Mouse (Mus musculus) heart, embryonic 13.5 days (tissue): ENCODE measurements around the gene Megf6. TPM values are rescaled to one million over a fixed set of nuclear protein-coding genes. Genes with fewer than 3 reads are reported as not detected.

ENCODE experiments used
- ATAC-seq: fragments of 200-750 bp; cut with Nextera tagmentation; 2 replicates; pipeline ENCODE4 v1.8.0; 2017; ENCODE audit warnings: moderate TSS enrichment; ENCODE audit not compliant: insufficient number of reproducible peaks, low FRiP score, low TSS enrichment; ENCODE audit errors: extremely low read depth
- H3K27ac ChIP-seq: fragments of 300-500 bp; sonication (generic); replicated peaks from 2 replicates; pipeline ENCODE4 v1.5.1; 2015; ENCODE audit warnings: moderate library complexity, mild to moderate bottlenecking, inconsistent platforms
- H3K27me3 ChIP-seq: fragments of 300-500 bp; sonication (generic); replicated peaks from 2 replicates; pipeline ENCODE4 v1.6.1; 2015; ENCODE audit warnings: mild to moderate bottlenecking, inconsistent platforms
- H3K36me3 ChIP-seq: fragments of 300-500 bp; sonication (generic); 2 replicates; pipeline ENCODE4 v1.6.1; 2015; ENCODE audit warnings: mild to moderate bottlenecking, inconsistent platforms
- H3K4me1 ChIP-seq: fragments of 300-500 bp; sonication (generic); 2 replicates; pipeline ENCODE4 v1.6.1; 2015; ENCODE audit warnings: inconsistent platforms
- H3K4me2 ChIP-seq: fragments of 300-500 bp; sonication (generic); 2 replicates; pipeline ENCODE4 v1.6.1; 2015; ENCODE audit warnings: inconsistent platforms, mild to moderate bottlenecking, moderate library complexity
- H3K4me3 ChIP-seq: fragments of 300-500 bp; sonication (generic); 2 replicates; pipeline ENCODE4 v1.5.1; 2015; ENCODE audit warnings: moderate library complexity, mild to moderate bottlenecking, inconsistent platforms
- H3K9ac ChIP-seq: fragments of 300-500 bp; sonication (generic); 2 replicates; pipeline ENCODE4 v1.6.1; 2015; ENCODE audit warnings: inconsistent platforms, mild to moderate bottlenecking, moderate library complexity
- H3K9me3 ChIP-seq: fragments of 300-500 bp; sonication (generic); 2 replicates; pipeline ENCODE4 v1.6.1; 2016; ENCODE audit warnings: inconsistent platforms
- WGBS: fragments of 180-500 bp; shearing (Covaris S2); methylation state at CpG from one replicate; pipeline ENCODE4 v1.1.7; 2015; ENCODE audit warnings: mixed read lengths; 5-methylcytosine and 5-hydroxymethylcytosine counted together
- polyA plus RNA-seq: library from polyadenylated mRNA; unstranded; fragments of >200 nt; fragmentation: Nextera tagmentation; extraction: Ambion mirVana; gene quantifications from 2 replicates; pipeline ENCODE4 v1.2.1, GENCODE M21; 2015

Megf6 gene
- polyA plus RNA-seq, 1 experiment from 2014 or later = 28.4 TPM

DNA sequence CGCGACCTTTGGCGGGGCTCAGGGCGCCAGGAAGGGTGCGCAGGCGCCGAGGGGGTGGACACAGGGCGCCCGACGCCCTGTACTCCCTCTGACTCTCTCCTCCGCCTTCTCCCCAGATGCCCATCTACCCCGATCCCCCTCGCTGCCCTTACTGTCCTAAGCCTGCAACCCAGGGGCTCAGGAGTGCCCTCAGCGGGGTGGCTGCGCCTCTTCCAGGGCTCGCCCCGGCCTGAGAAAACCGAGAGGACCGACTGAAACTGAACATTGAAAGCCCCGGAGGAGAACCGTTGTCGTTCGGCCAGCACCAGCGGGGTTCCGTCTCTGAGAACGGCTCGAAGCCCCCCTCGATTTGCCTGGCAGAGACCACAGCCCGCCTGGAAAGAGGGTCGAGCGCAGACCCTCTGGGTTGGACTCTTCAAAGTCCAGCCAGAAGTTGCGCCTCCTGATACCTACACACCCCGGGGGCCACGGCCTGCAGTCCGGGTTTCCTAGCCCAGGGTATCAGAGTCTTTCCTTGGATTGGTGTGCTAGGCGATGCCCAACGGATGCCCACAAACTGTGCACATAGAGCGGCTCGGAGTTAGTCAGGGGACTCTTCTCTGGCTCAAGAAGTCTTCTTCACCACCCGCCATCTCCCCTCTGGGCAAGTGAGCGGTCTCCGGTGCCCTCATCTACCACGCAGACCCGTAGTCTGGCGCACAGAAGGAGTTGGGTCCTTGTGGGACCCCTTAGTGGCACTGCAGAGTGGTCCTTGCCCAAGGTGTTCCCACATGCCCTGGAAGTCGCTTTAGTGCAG lies 30.1 kb upstream of the Megf6 start:
- Histone ChIP-seq H3K27me3 (peaks cover 65% of the 10 kb centered on the region), H3K27ac (no peak overlapping the region), H3K4me3 (peak overlapping the region; percentile 94), H3K4me2 (peak overlapping the region; percentile 96), H3K4me1 (peaks cover 38% of the 10 kb centered on the region), H3K9me3 (no peaks in the 10 kb centered on the region), H3K36me3 (0 out of 2 replicates have a peak, but pooled peaks cover 3% of the 10 kb centered on the region), H3K9ac (peak overlapping the region; percentile 75)
- ATAC-seq = no peak
- 1% methylated on average over 46 of the region's 46 CpGs for WGBS

DNA sequence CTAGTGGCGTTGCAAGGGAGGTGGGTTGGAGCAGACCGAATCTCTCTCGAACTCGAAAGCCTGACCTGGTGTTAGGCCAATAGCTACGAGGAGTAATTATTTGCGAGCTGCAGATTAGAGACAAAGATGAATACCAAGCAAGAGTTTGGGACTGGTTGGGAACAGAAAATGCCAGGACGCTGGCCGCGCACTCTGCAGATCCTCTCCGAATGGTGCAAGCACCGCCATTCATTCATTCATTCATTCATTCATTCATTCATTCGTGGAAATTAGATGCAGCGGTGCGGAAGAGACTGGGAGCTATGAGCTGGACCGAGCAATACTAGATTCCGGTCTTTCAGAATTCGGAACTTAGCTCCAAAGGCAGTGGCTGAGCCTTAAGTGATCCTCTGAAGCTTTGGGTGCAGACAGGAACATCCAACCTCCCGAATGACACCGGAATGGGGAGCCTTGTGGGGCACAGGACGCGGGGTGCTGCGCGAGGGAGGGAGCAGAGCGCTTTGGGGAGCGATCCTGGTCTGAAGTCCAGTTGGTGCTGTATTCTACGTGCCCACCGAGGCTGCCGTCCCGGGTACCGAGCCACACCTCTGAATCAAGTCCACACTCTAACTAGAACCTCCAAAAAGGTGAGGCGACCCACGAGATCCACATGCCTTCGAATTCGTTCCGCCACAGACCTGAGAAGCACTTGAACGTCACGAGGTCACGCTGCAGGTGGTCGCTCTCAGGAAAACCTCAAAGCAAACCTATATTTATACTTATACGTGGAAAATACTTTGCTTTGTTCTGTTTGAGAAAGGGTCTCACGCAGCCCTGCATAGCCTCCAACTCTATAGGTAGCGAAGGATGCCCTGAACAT lies 29.3 kb upstream of the Megf6 start:
- peaks cover 6% of the 10 kb centered on the region for H3K36me3 ChIP-seq
- 2% methylated on average over 42 of the region's 42 CpGs for WGBS
- H3K4me2 ChIP-seq = peak overlapping the region; percentile 96
- no peak for ATAC-seq
- no peak overlapping the region for H3K27ac ChIP-seq
- H3K9me3 ChIP-seq = no peaks in the 10 kb centered on the region
- peak overlapping the region; percentile 37; the same call in 1 of the 2 replicates for H3K9ac ChIP-seq
- H3K4me3 ChIP-seq = peak overlapping the region; percentile 94
- H3K4me1 ChIP-seq = peaks cover 38% of the 10 kb centered on the region
- peaks cover 57% of the 10 kb centered on the region for H3K27me3 ChIP-seq

DNA sequence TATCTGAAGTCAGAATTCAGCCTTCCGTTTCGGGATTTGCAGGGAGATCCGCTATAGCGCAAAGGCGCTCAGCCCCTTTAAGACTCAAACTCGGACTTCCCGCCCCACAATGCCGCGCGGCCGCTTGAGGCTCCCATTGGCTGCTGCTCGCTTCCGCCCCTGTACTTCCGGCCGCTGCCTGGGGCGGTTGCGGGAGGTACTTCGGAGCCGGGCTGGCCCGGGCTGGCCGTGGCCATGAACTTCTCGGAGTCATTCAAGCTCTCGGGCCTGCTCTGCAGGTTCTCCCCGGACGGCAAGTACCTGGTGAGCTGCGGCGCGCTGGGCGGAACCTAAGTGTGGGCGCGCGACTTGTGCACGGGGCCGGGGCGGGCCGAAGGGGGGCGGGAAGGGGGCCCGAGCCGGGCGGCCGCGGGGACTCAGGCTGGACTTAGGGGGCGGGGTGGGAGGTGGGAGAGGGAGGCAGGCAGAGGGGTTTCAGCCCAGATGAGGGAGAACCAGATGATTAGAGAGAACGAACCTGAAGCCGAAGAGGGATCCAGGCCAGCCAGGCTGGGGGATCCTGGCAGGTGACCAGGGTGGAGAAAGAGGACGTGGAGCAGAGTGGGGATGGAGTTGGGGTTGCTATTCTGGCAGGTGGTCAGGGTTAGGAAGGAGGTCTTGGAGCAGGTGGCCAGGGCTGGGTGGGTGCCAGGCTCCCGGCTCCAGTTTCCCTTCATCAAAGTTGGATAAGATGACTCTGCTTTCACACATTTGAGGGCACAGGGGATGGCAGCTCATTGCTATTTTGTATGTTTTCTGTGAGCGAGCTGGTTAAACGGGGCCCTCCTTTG lies 28.1 kb upstream of the Megf6 start, which contains the start of gene Wrap73:
Wrap73 (plus strand) TSS at position 162 of the 830 bp plus-strand sequence.
- Histone ChIP-seq H3K36me3 (peaks cover 17% of the 10 kb centered on the region), H3K9ac (peak within 1 kb of the TSS; percentile 93), H3K4me2 (peak within 1 kb of the TSS; percentile 96), H3K4me1 (peaks cover 38% of the 10 kb centered on the region), H3K4me3 (peak within 1 kb of the TSS; percentile 94), H3K27ac (peak within 1 kb of the TSS; percentile 80), H3K9me3 (no peaks in the 10 kb centered on the region), H3K27me3 (peaks cover 45% of the 10 kb centered on the region)
- WGBS = 2% methylated on average over 49 of the region's 49 CpGs
- peak; percentile 84 for ATAC-seq

DNA sequence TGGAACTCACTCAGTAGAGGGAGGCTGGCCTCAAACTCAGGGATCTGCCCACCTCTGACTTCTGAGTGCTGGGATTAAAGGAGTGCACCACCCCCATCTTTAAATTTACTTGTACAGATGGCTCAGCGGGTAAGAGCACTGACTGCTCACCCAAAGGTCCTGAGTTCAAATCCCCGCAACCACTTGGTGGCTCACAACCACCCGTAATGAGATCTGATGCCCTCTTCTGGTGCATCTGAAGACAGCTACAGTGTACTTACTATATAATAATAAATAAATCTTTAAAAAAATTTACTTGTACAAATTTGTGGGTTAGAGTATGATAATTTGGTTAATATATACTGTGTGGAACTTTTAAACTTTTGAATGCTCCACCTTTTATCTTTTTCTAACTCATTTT lies 25.8 kb upstream of the Megf6 start:
- no peak for ATAC-seq
- Histone ChIP-seq H3K4me2 (no peak overlapping the region), H3K4me3 (no peak overlapping the region), H3K4me1 (peaks cover 33% of the 10 kb centered on the region), H3K9ac (no peak overlapping the region), H3K36me3 (peaks cover 35% of the 10 kb centered on the region), H3K9me3 (no peaks in the 10 kb centered on the region), H3K27ac (no peak overlapping the region), H3K27me3 (peaks cover 22% of the 10 kb centered on the region)
- 74% methylated on average over 3 of the region's 3 CpGs for WGBS

DNA sequence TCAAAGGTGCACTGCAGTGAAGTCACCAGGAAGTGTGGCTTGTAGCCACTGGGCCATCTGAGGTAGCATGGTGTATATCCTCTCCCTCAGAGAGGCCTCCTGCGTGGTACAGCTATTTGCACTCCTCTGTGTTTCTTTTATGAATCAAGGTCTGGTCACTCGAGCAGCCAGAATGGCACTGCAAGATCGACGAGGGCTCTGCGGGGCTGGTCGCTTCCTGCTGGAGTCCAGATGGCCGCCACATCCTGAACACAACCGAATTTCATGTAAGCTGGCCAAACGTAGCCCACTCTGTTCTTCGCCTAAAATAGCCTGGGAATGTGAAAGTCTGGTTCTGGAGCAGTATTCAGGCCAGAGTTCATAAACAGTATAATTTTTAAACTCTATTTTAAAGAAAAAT lies 24.2 kb upstream of the Megf6 start:
- H3K9me3 ChIP-seq = no peaks in the 10 kb centered on the region
- peaks cover 51% of the 10 kb centered on the region for H3K36me3 ChIP-seq
- H3K4me2 ChIP-seq = no peak overlapping the region
- no peak overlapping the region for H3K27ac ChIP-seq
- no peak for ATAC-seq
- 76% methylated on average over 10 of the region's 10 CpGs for WGBS
- peaks cover 6% of the 10 kb centered on the region for H3K27me3 ChIP-seq
- H3K4me3 ChIP-seq = no peak overlapping the region
- peaks cover 16% of the 10 kb centered on the region for H3K4me1 ChIP-seq
- H3K9ac ChIP-seq = no peak overlapping the region

DNA sequence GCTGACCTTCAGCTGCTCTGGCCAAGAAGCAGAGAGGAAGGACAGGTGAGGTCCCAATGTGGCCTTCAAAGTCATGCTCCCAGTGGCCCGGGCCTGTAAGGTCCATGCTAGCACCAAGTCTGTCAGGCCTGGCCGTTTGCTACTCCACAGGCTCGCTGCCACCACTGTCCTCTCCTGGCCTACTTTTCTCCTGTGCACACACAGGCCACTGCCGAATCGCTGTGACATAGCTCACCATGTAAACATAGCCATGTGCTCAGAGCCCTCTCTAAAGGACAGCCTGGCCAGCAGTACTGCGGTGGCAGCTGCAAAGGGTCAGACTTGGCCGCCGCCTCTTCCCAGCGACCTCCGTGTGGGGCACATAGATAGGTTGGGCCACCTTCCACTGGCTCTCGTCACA lies 16.4 kb upstream of the Megf6 start:
- H3K27ac ChIP-seq = no peak overlapping the region
- H3K9ac ChIP-seq = no peak overlapping the region
- peaks cover 94% of the 10 kb centered on the region for H3K36me3 ChIP-seq
- no peak overlapping the region for H3K4me2 ChIP-seq
- 71% methylated on average over 11 of the region's 11 CpGs for WGBS
- H3K27me3 ChIP-seq = no peaks in the 10 kb centered on the region
- H3K4me3 ChIP-seq = no peak overlapping the region
- no peaks in the 10 kb centered on the region for H3K9me3 ChIP-seq
- ATAC-seq = no peak
- peaks cover under 1% of the 10 kb centered on the region for H3K4me1 ChIP-seq

DNA sequence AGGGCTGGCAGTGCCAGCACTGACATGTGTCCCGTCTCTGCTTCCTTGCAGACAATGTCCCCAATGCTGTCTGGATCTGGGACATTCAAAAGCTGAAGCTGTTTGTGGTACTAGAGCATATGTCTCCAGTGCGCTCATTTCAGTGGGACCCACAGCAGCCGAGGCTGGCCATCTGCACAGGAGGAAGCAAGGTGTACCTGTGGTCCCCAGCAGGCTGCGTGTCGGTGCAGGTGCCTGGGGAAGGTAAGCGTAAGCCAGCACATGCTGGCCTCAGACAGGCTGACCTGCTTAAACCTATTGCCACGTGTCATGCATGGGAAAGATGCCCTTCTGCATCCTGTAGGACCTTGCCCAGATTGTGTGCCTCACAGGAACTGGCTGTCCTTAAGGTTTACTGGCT lies 14.5 kb upstream of the Megf6 start:
- Histone ChIP-seq H3K4me2 (no peak overlapping the region), H3K4me3 (no peak overlapping the region), H3K36me3 (peaks cover 76% of the 10 kb centered on the region), H3K4me1 (peaks cover 11% of the 10 kb centered on the region), H3K27ac (no peak overlapping the region), H3K9ac (no peak overlapping the region), H3K27me3 (no peaks in the 10 kb centered on the region), H3K9me3 (no peaks in the 10 kb centered on the region)
- no peak for ATAC-seq
- 81% methylated on average over 7 of the region's 7 CpGs for WGBS

DNA sequence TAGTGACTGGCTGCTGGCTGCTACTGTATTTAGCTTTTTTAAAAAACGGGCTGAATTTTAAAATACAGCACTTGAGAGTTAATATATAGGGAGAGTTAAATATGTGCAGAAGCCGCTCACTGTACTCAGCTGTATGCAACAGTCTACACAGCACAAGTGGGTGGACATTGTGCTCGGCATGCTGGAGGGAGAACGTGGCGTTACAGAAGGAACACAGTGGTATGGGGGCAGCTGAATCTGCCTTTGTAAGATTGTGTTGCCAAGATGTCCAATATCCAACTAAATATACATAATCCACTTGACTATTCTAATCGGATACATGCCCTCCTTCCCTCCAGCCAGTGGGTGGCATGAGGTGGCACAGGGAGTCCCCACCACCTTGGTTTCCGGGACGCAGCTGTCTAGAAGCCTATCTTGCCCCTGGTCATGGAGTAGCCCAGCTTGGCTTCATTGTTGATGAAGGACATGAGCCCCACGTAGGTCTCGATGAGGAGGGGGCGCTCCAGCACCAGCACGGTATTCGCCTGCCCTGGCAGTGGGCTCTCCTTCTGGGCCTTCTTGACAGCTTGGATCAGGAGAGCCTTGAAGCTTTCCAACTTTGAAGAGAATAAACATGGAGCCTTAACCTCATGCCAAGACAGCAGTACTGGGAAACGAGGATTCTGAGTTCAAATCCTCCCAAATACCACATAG lies 12.4 kb upstream of the Megf6 start:
- Histone ChIP-seq H3K36me3 (peaks cover 56% of the 10 kb centered on the region), H3K27ac (no peak overlapping the region), H3K4me1 (peaks cover 17% of the 10 kb centered on the region), H3K4me3 (no peak overlapping the region), H3K9ac (no peak overlapping the region), H3K27me3 (no peaks in the 10 kb centered on the region), H3K4me2 (no peak overlapping the region), H3K9me3 (no peaks in the 10 kb centered on the region)
- 89% methylated on average over 14 of the region's 14 CpGs for WGBS
- ATAC-seq = no peak

DNA sequence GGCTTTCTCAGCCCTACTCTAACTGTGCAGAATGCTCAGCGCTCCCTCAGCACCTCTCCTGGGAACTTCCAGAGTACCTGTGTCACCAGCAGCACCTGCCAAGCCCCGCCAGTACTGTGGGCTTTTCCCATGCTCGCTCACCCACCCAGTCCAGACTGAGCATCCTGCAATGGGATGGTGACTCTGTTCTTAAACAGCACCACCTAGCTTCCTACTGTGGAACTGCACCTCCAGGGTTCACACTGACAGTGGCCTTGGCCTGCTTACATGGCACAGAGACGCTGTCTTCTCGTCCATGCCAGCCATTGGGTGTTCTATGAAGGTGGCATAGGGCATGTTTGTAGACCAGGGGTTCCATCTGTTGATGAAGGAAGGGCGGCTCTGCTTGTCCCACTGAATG lies 11.5 kb upstream of the Megf6 start:
- Histone ChIP-seq H3K4me2 (peak overlapping the region; percentile 89), H3K27ac (no peak overlapping the region), H3K9me3 (no peaks in the 10 kb centered on the region), H3K36me3 (peaks cover 50% of the 10 kb centered on the region), H3K4me1 (peaks cover 17% of the 10 kb centered on the region), H3K4me3 (peak overlapping the region; percentile 95), H3K27me3 (no peaks in the 10 kb centered on the region), H3K9ac (peak overlapping the region; percentile 92)
- 18% methylated on average over 6 of the region's 6 CpGs for WGBS
- ATAC-seq = no peak

DNA sequence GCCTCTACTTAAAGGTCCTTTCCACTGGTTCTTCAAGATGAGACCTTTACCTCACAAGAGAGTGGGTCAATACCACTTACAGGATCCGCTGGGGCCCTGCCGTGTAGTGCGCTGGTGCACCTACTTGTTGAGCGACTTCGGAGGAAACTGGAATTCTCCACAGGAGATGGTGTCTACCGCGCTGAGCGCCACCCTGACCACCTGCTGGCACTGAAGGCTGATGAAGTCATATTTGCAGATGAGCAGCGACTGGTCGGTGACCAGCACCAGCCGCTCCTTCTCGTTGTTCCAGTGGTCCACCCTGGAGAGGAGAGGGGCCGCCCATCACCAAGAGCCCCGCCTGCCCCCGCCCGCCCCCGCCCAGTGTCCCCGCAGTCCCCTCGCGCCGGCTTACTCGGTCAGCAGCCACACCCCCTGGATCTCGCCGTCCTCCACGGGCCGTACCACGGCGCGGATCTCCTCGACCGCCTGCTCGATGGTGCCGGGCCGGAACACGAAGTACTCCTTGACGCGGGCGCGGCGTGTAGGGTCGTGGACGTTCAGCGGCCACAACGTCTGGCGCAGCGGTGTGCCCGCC lies 10.5 kb upstream of the Megf6 start:
- H3K27me3 ChIP-seq = no peaks in the 10 kb centered on the region
- H3K27ac ChIP-seq = peak overlapping the region; percentile 89
- peak overlapping the region; percentile 89 for H3K4me2 ChIP-seq
- H3K4me3 ChIP-seq = peak overlapping the region; percentile 95
- peaks cover 39% of the 10 kb centered on the region for H3K36me3 ChIP-seq
- H3K9me3 ChIP-seq = no peaks in the 10 kb centered on the region
- H3K4me1 ChIP-seq = peaks cover 17% of the 10 kb centered on the region
- WGBS = 1% methylated on average over 47 of the region's 47 CpGs
- peak; percentile 61 for ATAC-seq
- H3K9ac ChIP-seq = peak overlapping the region; percentile 92
